Mouse (Mus musculus) brain, adult 2 months (tissue): Measurements from ENCODE around the gene Ptpn13.

ENCODE experiments used
- DNase-seq: peaks from one replicate; pipeline ENCODE4 v3.0.0; 2011; ENCODE audit warnings: low read depth, low spot score

The Ptpn13 gene

GRCm38 (mm10) chr5:103595394-103596226 is 170.6 kb downstream of the Ptpn13 start:
- DNase-seq = peak; percentile 36

DNA sequence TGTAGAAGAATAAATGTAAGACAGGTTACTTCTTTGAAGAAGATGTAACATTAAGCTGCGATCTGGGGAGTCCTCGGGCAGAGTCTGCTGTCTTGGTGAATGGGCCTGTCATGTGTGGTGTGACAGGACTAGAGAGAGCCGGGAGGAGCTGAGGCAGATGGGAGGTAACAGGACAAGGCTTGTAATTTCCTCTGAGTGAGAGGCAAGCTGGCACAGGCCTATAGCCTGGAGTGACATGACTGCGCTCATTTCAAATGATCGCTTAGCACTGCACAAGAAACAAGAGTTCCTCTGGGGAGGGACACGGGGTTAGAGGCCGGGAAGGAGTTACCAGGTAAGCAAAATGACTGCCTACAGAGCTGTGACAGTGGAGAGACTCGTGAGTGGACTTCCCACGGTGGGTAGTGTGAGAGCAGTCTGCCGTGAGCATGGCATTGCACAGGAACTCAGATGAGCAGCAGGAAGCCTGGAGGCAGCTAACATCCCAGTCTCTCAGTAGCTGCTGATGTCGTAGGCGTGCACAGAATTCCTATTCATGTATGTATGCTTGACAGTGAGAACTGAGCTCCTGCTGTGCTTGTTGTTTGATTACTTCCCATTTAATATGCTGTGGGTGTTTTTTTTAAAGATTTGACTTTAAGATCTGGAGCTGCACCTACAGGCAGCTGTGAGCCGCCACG is 171.6 kb downstream of the Ptpn13 start:
- peak; percentile 23 for DNase-seq

GRCm38 (mm10) chr5:103597604-103598003 is 172.6 kb downstream of the Ptpn13 start:
- peak; percentile 75 for DNase-seq

GRCm38 (mm10) chr5:103598264-103598663 is 173.3 kb downstream of the Ptpn13 start:
- DNase-seq = no peak

- DNase-seq = no peak
These were observed 173.9 kb downstream of the Ptpn13 start for GRCm38 (mm10) chr5:103598881-103599280.

- peak; percentile 55 for DNase-seq
These were observed 178.3 kb downstream of the Ptpn13 start for GRCm38 (mm10) chr5:103603115-103603893.

- no peak for DNase-seq
These were observed 180.7 kb downstream of the Ptpn13 start for GRCm38 (mm10) chr5:103605707-103606106.

DNA sequence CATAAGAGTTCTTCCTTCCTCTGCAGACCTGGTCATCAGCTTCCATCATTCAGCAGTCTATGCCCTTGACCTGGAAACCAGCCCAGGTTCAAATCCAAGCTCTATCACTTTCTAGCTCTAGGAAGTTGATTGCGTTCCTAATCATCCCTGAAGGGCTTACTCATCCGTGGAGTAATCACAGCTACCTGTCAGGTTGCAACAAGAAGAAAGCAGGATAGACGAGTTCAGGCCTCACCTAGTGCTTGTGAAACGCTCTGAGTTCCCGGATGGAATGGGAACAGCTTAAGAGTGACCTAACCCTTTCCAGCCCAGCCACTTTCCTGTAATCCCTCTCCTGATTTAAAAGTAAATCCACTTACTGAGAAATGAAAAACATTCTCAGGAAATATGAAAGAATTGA is 185.2 kb downstream of the Ptpn13 start:
- DNase-seq = no peak

DNA sequence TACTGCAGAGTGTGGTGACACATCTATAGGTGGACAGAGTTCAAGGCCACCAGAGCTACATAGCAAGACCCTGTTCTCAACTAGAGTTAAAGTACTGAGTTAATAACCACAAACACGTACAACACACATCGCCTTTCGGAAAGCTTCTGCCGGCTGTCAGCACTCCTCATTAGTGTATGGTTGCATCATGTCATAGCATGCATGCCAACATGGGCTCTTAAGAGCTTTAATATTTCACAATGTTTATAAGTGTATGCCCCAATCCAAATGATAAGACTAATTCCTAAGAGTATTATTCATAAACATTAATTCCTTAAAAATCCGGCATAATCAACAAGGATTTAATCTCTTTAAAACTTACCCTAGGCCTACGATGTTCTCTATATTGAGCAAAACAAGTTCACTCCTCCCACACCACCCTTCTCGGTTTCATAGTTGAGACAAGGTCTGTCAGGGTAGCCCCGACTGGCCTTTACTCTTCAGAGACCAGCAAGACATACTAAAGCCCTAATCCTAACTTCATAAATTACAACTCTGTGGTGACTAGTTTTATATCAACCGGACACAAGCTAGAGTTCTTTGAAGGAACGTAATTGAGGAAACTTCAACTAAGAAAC is 186.0 kb downstream of the Ptpn13 start:
- DNase-seq = no peak

- no peak for DNase-seq
These were observed 187.3 kb downstream of the Ptpn13 start for GRCm38 (mm10) chr5:103612316-103612715.

DNA sequence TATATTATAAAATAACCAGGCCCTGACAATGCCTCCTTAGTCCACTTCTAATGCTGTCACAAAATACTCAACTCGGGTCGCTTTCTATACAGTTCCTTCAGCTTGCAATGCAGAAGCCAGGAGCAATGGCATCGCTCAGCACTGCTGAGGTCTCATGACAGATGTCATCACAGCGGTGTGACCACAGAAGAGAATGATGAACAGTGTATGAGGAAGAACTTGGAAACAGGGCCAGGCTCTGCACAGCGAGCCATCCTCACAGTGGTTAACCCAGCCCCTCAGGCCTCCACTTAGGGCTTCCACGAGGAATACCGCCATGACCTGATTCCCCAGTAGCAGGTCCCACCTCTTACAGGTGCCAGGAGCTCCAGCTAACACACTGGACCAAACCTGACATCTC is 189.4 kb downstream of the Ptpn13 start:
- DNase-seq = no peak

- no peak for DNase-seq
These were observed 192.2 kb downstream of the Ptpn13 start for GRCm38 (mm10) chr5:103617191-103617590.

DNA sequence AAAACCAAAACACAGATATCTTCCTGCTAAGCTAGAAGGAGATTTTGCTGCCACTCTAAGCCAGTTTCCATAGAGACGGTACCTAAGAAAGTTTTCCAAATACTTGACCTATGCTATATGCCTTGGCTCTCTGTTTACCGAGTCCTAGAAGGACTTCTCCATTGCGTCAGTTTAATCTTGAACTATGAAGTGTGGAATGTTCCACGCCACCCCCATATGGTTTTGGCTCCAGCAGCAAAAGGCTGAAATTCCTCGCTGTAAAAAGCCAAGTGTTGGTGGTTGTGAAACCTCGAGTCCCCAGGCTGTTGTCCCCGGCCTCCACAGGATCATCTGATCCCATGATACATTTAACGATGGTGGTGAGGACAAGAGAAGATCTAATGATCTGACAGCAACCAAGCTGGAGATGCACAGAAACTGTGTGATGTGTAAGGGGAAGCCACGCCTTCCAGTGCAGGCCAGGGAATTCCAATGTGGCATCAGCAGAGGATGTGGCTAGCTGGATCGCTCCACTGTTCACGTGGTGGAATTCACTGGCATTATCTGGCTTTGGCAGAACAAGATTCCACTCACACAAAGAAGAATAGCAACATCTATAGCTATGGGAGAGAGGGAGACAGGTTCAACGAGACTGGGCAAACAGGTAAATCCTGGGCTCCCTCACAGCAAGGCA is 195.4 kb downstream of the Ptpn13 start:
- peak; percentile 13 for DNase-seq

DNA sequence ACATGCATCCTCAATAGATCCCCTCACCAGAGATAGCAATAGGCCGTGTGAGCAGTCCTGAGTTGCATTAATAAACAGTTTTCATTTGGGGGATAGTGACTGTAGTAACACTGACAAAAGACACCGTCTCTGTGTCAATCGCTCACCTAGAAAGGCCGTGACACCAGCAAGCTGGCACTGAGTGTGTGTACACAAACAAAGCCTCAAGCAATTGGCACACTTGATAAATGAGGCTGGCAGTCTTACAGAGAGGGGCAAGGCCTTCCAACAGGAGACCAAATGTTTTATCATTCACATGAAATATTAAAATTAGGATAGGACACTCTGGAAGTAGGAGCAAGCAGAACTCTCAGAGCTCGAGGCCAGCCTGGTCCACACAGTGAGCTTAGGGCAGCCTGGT is 197.3 kb downstream of the Ptpn13 start:
- DNase-seq = no peak

GRCm38 (mm10) chr5:103624831-103625230 is 199.8 kb downstream of the Ptpn13 start:
- no peak for DNase-seq

DNA sequence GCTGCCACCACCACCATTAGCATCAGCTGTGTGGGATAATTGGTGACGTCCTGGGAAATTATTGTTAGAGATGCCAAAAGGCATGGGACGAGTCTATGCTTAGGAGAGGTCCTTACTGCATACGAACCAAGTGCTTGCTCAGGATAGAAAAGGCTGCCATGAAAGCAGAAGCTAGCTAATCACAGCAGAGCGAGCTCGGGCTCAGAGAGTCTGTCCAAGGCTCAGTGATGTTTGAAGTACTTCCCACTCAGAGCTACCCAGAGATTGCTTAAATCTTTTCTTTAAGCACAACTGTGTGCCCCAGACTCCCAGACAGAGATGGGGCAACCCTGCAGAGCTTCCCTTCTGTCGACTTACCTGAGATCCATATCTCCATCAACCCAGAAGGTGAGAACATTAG is 203.5 kb downstream of the Ptpn13 start:
- DNase-seq = no peak

DNA sequence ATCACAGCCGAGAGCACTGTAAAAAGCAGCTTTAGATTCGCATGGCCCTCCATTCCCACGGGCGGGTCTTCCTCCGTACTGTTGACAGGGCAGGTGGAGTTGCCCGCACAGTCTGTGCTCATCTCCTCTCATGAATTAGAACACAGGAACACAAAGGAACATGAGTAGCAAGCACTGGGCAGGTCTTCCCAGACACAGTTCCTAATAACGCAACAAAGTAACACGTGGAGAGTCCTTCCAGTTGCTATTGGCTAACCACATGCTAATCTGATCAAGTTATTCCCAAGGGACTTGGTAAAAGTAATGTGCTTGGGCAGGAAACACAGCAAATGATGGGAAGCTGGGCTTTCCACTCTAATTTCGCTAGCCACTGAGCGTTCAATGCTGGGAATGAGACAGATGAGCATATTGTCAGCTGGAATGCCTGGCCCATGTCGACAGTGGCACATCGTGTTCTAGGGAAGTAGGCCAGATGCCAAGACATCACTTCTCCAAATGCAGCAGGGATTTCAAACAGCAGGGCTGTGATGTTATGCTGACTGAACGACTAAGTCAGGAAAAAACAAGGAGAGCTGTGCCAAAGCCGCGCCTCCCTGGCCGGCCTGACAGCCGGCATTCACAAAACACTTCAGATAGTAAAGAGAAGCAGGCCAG is 204.2 kb downstream of the Ptpn13 start, which contains the start of gene Slc10a6:
Gene Slc10a6, minus strand, starts transcription at position 293 of the 654 bp plus-strand sequence.
- DNase-seq = peak; percentile 85

DNA sequence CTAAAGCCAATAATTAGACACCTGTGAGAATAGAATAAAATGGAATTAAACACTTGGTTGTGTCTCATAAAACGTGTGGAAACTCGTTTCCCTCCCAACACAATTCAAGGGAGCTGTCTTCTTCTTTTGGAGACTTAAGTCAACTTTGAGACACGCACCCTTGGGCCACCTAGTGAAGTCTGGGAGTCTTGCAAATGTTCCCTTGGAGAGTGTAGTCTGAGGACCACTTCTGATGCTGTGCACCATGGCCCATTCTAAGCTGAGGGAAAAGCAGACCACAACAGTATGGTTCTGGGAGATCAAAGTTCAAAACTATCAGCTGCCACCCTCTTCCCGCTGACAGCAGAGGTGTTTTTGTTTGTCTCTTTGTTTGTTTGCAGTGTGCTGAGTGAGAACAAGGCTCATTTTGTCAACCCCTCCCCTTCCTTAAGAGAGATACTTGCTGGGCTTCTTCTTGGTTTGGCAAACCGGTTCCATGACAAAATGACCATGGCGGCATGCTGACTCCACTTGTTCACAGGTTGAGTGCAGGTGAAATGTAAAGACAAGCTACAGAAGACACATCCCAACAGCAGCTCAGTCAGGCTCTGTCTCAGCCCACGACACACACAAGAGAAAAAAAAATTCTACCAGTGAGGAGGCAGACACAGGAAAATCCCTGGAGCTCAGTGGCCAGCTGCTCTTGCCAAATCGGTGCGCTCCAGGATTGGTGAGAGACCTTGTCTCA is 205.0 kb downstream of the Ptpn13 start:
- no peak for DNase-seq

GRCm38 (mm10) chr5:103637162-103637561 is 212.2 kb downstream of the Ptpn13 start:
- no peak for DNase-seq

DNA sequence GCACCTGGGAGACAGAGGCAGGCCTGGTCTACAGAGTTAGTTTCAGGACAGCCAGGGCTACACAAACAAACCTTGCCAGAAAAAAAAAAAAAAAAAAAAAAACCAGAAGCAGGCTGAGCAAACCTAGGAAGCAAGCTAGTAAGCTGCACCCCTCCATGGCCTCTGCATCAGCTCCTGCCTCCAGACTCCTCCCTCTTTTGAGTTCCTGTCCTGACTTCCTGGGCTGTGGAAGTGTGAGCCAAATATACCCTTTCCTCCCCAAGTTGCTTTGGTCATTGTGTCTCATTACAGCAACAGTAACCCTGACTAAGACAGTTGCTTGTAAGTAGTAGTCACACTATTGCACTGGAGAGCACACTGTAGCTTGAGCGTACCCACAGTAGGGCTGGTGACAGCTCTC is 219.2 kb downstream of the Ptpn13 start:
- DNase-seq = no peak
